Mouse (Mus musculus) heart, postnatal 0 days (tissue): ENCODE results near the gene Vwce. TPM values are rescaled to one million over a fixed set of nuclear protein-coding genes. Genes with fewer than 3 reads are reported as not detected.

Experiments
- ATAC-seq: fragments of 200-750 bp; cut with Nextera tagmentation; 2 replicates; pipeline ENCODE4 v1.8.0; 2017; ENCODE audit warnings: low read depth, moderate number of reproducible peaks, moderate library complexity; ENCODE audit not compliant: insufficient read depth
- DNase-seq: peaks from one replicate; pipeline ENCODE4 v3.0.0-alpha.2; 2016; ENCODE audit warnings: low spot score
- H3K27ac ChIP-seq: fragments of 300-500 bp; sonication (generic); 2 replicates; pipeline ENCODE4 v1.5.1; 2014; ENCODE audit warnings: low read depth, mild to moderate bottlenecking
- H3K27me3 ChIP-seq: fragments of 300-500 bp; sonication (generic); 2 replicates; pipeline ENCODE4 v1.6.1; 2014; ENCODE audit warnings: low read length, mixed read lengths; ENCODE audit not compliant: control insufficient read depth, insufficient read depth
- H3K36me3 ChIP-seq: fragments of 300-500 bp; sonication (generic); replicated peaks from 2 replicates; pipeline ENCODE4 v1.6.1; 2014; ENCODE audit warnings: low read length, mixed read lengths; ENCODE audit not compliant: control insufficient read depth, insufficient read depth
- H3K4me1 ChIP-seq: fragments of 300-500 bp; sonication (generic); 2 replicates; pipeline ENCODE4 v1.6.1; 2014; ENCODE audit warnings: antibody characterized with exemption; ENCODE audit not compliant: control insufficient read depth, insufficient read depth
- H3K4me2 ChIP-seq: fragments of 300-500 bp; sonication (generic); 2 replicates; pipeline ENCODE4 v1.6.1; 2014; ENCODE audit warnings: low read depth, mild to moderate bottlenecking, low read length, moderate library complexity
- H3K4me3 ChIP-seq: fragments of 300-500 bp; sonication (generic); 2 replicates; pipeline ENCODE4 v1.5.1; 2014; ENCODE audit warnings: low read depth, low read length
- H3K9ac ChIP-seq: fragments of 300-500 bp; sonication (generic); replicated peaks from 2 replicates; pipeline ENCODE4 v1.6.1; 2014; ENCODE audit warnings: low read depth, low read length, mixed read lengths
- H3K9me3 ChIP-seq: fragments of 300-500 bp; sonication (generic); replicated peaks from 2 replicates; pipeline ENCODE4 v1.6.1; 2016; ENCODE audit warnings: low read length; ENCODE audit not compliant: control insufficient read depth
- CTCF ChIP-seq: IDR thresholded peaks from 2 replicates; pipeline ENCODE4 v1.5.1; 2016; ENCODE audit warnings: antibody characterized with exemption, control low read depth, low read depth
- EP300 ChIP-seq: IDR thresholded peaks from 2 replicates; pipeline ENCODE4 v1.6.1; 2016; ENCODE audit warnings: antibody characterized with exemption, low read depth
- WGBS: fragments of 180-500 bp; shearing (Covaris S2); extraction: QIAGEN DNeasy Blood & Tissue Kit; methylation state at CpG from one replicate; pipeline ENCODE4 v1.1.7; 2014; 5-methylcytosine and 5-hydroxymethylcytosine counted together
- polyA plus RNA-seq: library from polyadenylated mRNA; unstranded; fragments of >200 nt; fragmentation: Nextera tagmentation; extraction: Ambion mirVana; gene quantifications from 2 replicates; pipeline ENCODE4 v1.2.1, GENCODE M21; 2015
- total RNA-seq: library from RNA; depleted of rRNA; stranded (reverse); fragments of >200 nt; gene quantifications from 2 replicates; pipeline ENCODE4 v1.2.3, GENCODE M21; 2014; ENCODE audit warnings: low replicate concordance

Gene Vwce
- total and polyA plus RNA-seq, 2 experiments from 2014 or later: 0.19 to 0.23 TPM

- Histone ChIP-seq H3K27me3 (no peaks in the 10 kb centered on the region), H3K4me2 (no peak overlapping the region), H3K27ac (peak overlapping the region; percentile 94; the same call in 1 of the 2 replicates), H3K9me3 (no peaks in the 10 kb centered on the region), H3K4me1 (peaks cover 24% of the 10 kb centered on the region), H3K9ac (no peak overlapping the region), H3K4me3 (no peak overlapping the region), H3K36me3 (peaks cover 25% of the 10 kb centered on the region)
- 72% methylated on average over 18 of the region's 18 CpGs for WGBS
- TF ChIP-seq EP300 (no peak), CTCF (no peak)
- ATAC-seq (no peak), DNase-seq (no peak)
Measured at GRCm38 (mm10) chr19:10603660-10604523, 30.1 kb upstream of the Vwce start.

- Histone ChIP-seq H3K27ac (peak overlapping the region; percentile 94), H3K4me2 (peak overlapping the region; percentile 79), H3K4me3 (peak overlapping the region; percentile 91), H3K4me1 (peaks cover 24% of the 10 kb centered on the region), H3K36me3 (peaks cover 31% of the 10 kb centered on the region), H3K9me3 (no peaks in the 10 kb centered on the region), H3K27me3 (no peaks in the 10 kb centered on the region), H3K9ac (peak overlapping the region; percentile 87)
- no peak for DNase-seq
- TF ChIP-seq CTCF (no peak), EP300 (no peak)
- WGBS: 49% methylated on average over 3 of the region's 3 CpGs
- no peak for ATAC-seq
Measured at GRCm38 (mm10) chr19:10604534-10604933, 29.5 kb upstream of the Vwce start.

GRCm38 (mm10) chr19:10605293-10605900, 28.6 kb upstream of the Vwce start, which contains the start of the genes Ddb1 and Tkfc:
TSS of gene Ddb1 (plus strand) at chr19:10605327.
TSS of gene Tkfc (minus strand) at chr19:10605654.
- under 1% methylated on average over 49 of the region's 49 CpGs for WGBS
- Histone ChIP-seq H3K4me2 (peak within 1 kb of the TSS; percentile 79), H3K9me3 (no peaks in the 10 kb centered on the region)

DNA sequence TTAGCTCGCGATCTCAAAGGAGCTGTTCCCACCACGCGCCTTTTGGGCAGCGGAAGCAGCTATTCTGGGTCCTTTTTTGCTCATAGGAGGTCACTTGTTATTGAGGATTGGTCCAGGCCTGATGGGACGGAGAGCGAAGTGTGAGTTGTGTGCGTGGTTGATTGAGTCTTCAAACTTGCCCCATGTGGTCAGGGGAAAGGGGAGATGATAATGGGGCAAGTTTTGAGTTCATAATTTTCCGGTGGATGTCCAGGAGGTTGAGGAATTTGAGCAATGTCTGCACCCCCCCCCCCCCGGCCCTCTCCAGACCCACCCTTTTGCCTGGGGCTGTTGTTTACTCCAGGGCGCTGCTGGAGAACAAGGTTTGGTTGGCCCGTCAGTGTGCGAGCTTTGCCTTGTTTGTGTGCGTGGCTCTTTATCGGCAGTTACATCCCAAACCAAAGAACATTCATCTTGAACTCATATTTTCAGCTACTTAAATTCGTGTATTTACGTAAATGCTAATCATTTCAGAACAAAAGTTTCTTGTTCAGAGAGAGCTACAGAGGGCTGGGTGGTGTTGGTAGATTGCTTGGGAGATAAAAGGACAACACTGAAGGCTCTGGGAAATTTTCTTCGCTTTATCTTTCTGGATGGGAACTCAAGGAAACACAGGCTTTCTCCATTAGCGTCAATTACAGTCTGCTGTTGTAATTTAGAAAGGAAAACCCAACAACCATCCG, 28.0 kb upstream of the Vwce start:
- ATAC-seq: peak; percentile 15; the same call in 1 of the 2 replicates
- peak overlapping the region; percentile 87 for H3K9ac ChIP-seq
- WGBS: 4% methylated on average over 20 of the region's 20 CpGs

More at GRCm38 (mm10) chr19:10605293-10605900, 28.6 kb upstream of the Vwce start, which contains the start of the genes Ddb1 and Tkfc:
- ATAC-seq (peak; percentile 97), DNase-seq (peak; percentile 98)
- peak within 1 kb of the TSS; percentile 87 for H3K9ac ChIP-seq
- peak within 1 kb of the TSS; percentile 94 for H3K27ac ChIP-seq
- H3K4me1 ChIP-seq: peaks cover 24% of the 10 kb centered on the region
- TF ChIP-seq CTCF: peak; percentile 63
- peak; percentile 90; the same call in 1 of the 2 replicates for TF ChIP-seq EP300
- peaks cover 31% of the 10 kb centered on the region for H3K36me3 ChIP-seq
- H3K27me3 ChIP-seq: no peaks in the 10 kb centered on the region
- peak within 1 kb of the TSS; percentile 91 for H3K4me3 ChIP-seq

GRCm38 (mm10) chr19:10608573-10609240, 25.3 kb upstream of the Vwce start:
- DNase-seq (no peak), ATAC-seq (no peak)
- peaks cover 24% of the 10 kb centered on the region for H3K4me1 ChIP-seq
- H3K9ac ChIP-seq: no peak overlapping the region
- peaks cover 64% of the 10 kb centered on the region for H3K36me3 ChIP-seq
- no peaks in the 10 kb centered on the region for H3K27me3 ChIP-seq
- TF ChIP-seq CTCF (no peak), EP300 (no peak)
- WGBS: 62% methylated on average over 5 of the region's 5 CpGs
- no peak overlapping the region for H3K27ac ChIP-seq
- no peak overlapping the region for H3K4me2 ChIP-seq
- no peaks in the 10 kb centered on the region for H3K9me3 ChIP-seq
- H3K4me3 ChIP-seq: no peak overlapping the region

More for the DNA sequence above, 28.0 kb upstream of the Vwce start:
- H3K27ac ChIP-seq: peak overlapping the region; percentile 94
- peaks cover 37% of the 10 kb centered on the region for H3K36me3 ChIP-seq
- DNase-seq: peak; percentile 37
- H3K4me3 ChIP-seq: peak overlapping the region; percentile 91
- no peaks in the 10 kb centered on the region for H3K9me3 ChIP-seq
- TF ChIP-seq EP300: no peak
- no peak for TF ChIP-seq CTCF
- H3K27me3 ChIP-seq: no peaks in the 10 kb centered on the region
- H3K4me1 ChIP-seq: peaks cover 24% of the 10 kb centered on the region
- peak overlapping the region; percentile 79 for H3K4me2 ChIP-seq
